Mouse (Mus musculus): ENCODE data around the gene Nudc.
"Not testable (repeated sequence)": the region's sequence is repeated elsewhere in the genome, so short reads cannot be mapped to it uniquely, and the experiment has no call there.

The Nudc gene

GRCm38 (mm10) chr4:133532777-133533176 is 13.0 kb downstream of the Nudc start:
- no peak for DNase-seq

GRCm38 (mm10) chr4:133527788-133528187 is 18.0 kb downstream of the Nudc start:
- no peak for DNase-seq

- DNase-seq: no peak
These were observed 24.3 kb downstream of the Nudc start for GRCm38 (mm10) chr4:133521502-133521901.

- DNase-seq: no peak
These were observed 26.5 kb downstream of the Nudc start for GRCm38 (mm10) chr4:133519369-133519665.

- DNase-seq: no peak
These were observed 27.0 kb downstream of the Nudc start, which contains the start of gene Kdf1 for GRCm38 (mm10) chr4:133518601-133519368. Kdf1 (plus strand) TSS chr4:133518963.

GRCm38 (mm10) chr4:133512972-133513371 is 32.8 kb downstream of the Nudc start:
- DNase-seq: peak; percentile 73

- DNase-seq: not testable (repeated sequence)
These were observed 33.3 kb downstream of the Nudc start for GRCm38 (mm10) chr4:133512511-133512910.

GRCm38 (mm10) chr4:133511050-133511449 is 34.7 kb downstream of the Nudc start:
- DNase-seq: no peak

GRCm38 (mm10) chr4:133508990-133509389 is 36.8 kb downstream of the Nudc start:
- DNase-seq: peak; percentile 55

GRCm38 (mm10) chr4:133506573-133506972 is 39.2 kb downstream of the Nudc start:
- DNase-seq: no peak

- DNase-seq: no peak
These were observed 40.9 kb downstream of the Nudc start for GRCm38 (mm10) chr4:133504755-133505485.

- DNase-seq: no peak
These were observed 41.5 kb downstream of the Nudc start for GRCm38 (mm10) chr4:133504300-133504699.

- no peak for DNase-seq
These were observed 44.3 kb downstream of the Nudc start for GRCm38 (mm10) chr4:133501514-133501913.

GRCm38 (mm10) chr4:133498160-133498724 is 47.6 kb downstream of the Nudc start, which contains the start of gene Trnp1:
Trnp1 (minus strand) TSS chr4:133498550.
- peak; percentile 84 for DNase-seq

- DNase-seq: no peak
These were observed 48.2 kb downstream of the Nudc start for GRCm38 (mm10) chr4:133497461-133498159.

GRCm38 (mm10) chr4:133496738-133497445 is 48.9 kb downstream of the Nudc start:
- no peak for DNase-seq

GRCm38 (mm10) chr4:133495711-133496110 is 50.1 kb downstream of the Nudc start:
- peak; percentile 44 for DNase-seq

GRCm38 (mm10) chr4:133494867-133495266 is 50.9 kb downstream of the Nudc start:
- DNase-seq: no peak

- peak; percentile 92 for DNase-seq
These were observed 51.4 kb downstream of the Nudc start for GRCm38 (mm10) chr4:133494432-133494831.

GRCm38 (mm10) chr4:133493895-133494294 is 51.9 kb downstream of the Nudc start:
- DNase-seq: no peak

GRCm38 (mm10) chr4:133491800-133492199 is 54.0 kb downstream of the Nudc start:
- no peak for DNase-seq

GRCm38 (mm10) chr4:133489489-133490245 is 56.1 kb downstream of the Nudc start:
- no peak for DNase-seq
